Mouse (Mus musculus) C2C12 (cell line): Measurements from ENCODE around the gene A930018P22Rik.

ENCODE experiments used
- CTCF ChIP-seq: IDR thresholded peaks from one replicate; pipeline ENCODE4 v1.5.1; 2011; ENCODE audit not compliant: control insufficient read depth, insufficient read depth, insufficient read length
- MYOD1 ChIP-seq: IDR thresholded peaks from one replicate; pipeline ENCODE4 v1.6.1; 2011; ENCODE audit warnings: low read depth; ENCODE audit not compliant: control insufficient read depth, insufficient read length
- USF1 ChIP-seq: IDR thresholded peaks from one replicate; pipeline ENCODE4 v1.6.1; 2011; ENCODE audit warnings: low read depth, mild to moderate bottlenecking, control low read depth, moderate library complexity

GRCm38 (mm10) chr2:104145983-104146382 lies 23.4 kb downstream of the A930018P22Rik start:
- TF ChIP-seq CTCF (no peak), MYOD1 (peak; percentile 60), USF1 (no peak)
